Mouse (Mus musculus) C2C12 (cell line): ENCODE measurements around the gene Fcgbp. TPM values are rescaled to one million over a fixed set of nuclear protein-coding genes. Genes with fewer than 3 reads are reported as not detected.
"Not testable (repeated sequence)": the region's sequence is repeated elsewhere in the genome, so short reads cannot be mapped to it uniquely, and the experiment has no call there.

Experiments
- H3K27me3 ChIP-seq: one replicate; pipeline ENCODE4 v1.6.1; 2011; ENCODE audit not compliant: control insufficient read depth, insufficient read depth, insufficient read length
- H3K36me3 ChIP-seq: one replicate; pipeline ENCODE4 v1.6.1; 2011; ENCODE audit not compliant: control insufficient read depth, insufficient read depth
- H3K4me3 ChIP-seq: one replicate; pipeline ENCODE4 v1.5.1; 2011; ENCODE audit warnings: mild to moderate bottlenecking, control low read depth; ENCODE audit not compliant: poor library complexity, insufficient read depth, severe bottlenecking
- H3K79me2 ChIP-seq: one replicate; pipeline ENCODE4 v1.6.1; 2011; ENCODE audit not compliant: control insufficient read depth, insufficient read depth
- H3K79me3 ChIP-seq: one replicate; pipeline ENCODE4 v1.6.1; 2011; ENCODE audit warnings: low read depth, control low read depth
- H3ac ChIP-seq: one replicate; pipeline ENCODE3; 2011; ENCODE audit warnings: low read depth; ENCODE audit not compliant: control insufficient read depth, insufficient read length
- CEBPB ChIP-seq: IDR thresholded peaks from one replicate; pipeline ENCODE4 v1.6.1; 2011; ENCODE audit warnings: low read depth, mild to moderate bottlenecking, control low read depth, moderate library complexity
- CTCF ChIP-seq: IDR thresholded peaks from one replicate; pipeline ENCODE4 v1.5.1; 2011; ENCODE audit not compliant: control insufficient read depth, insufficient read depth, insufficient read length
- FOSL1 ChIP-seq: IDR thresholded peaks from one replicate; pipeline ENCODE4 v1.8.0; 2011; ENCODE audit warnings: mild to moderate bottlenecking, low read length; ENCODE audit not compliant: poor library complexity, insufficient read depth, severe bottlenecking
- MAX ChIP-seq: IDR thresholded peaks from one replicate; pipeline ENCODE4 v1.6.1; 2011; ENCODE audit warnings: mild to moderate bottlenecking, control low read depth
- MYOD1 ChIP-seq: IDR thresholded peaks from one replicate; pipeline ENCODE4 v1.6.1; 2011; ENCODE audit warnings: low read depth; ENCODE audit not compliant: control insufficient read depth, insufficient read length
- MYOG ChIP-seq: IDR thresholded peaks from one replicate; pipeline ENCODE4 v1.6.1; 2011; ENCODE audit not compliant: control insufficient read depth, insufficient read length; ENCODE audit errors: extremely low read depth
- USF1 ChIP-seq: IDR thresholded peaks from one replicate; pipeline ENCODE4 v1.6.1; 2011; ENCODE audit warnings: low read depth, mild to moderate bottlenecking, control low read depth, moderate library complexity
- polyA plus RNA-seq: library from polyadenylated mRNA; unstranded; fragments of >200 nt; fragmentation: generic; extraction: Trizol; gene quantifications from one replicate; pipeline ENCODE4 v1.2.1, GENCODE M21; 2012; ENCODE audit warnings: missing spikeins

The Fcgbp gene
- polyA plus RNA-seq, 1 experiment, result not detected

GRCm38 (mm10) chr7:28129166-28129565 is 58.1 kb downstream of the Fcgbp start, which contains the start of gene 9530053A07Rik:
Gene 9530053A07Rik (plus strand): TSS chr7:28129466.
- no peak for TF ChIP-seq MAX
- no peak for TF ChIP-seq FOSL1
- TF ChIP-seq CTCF, result no peak
- TF ChIP-seq CEBPB, result no peak
- TF ChIP-seq MYOG, result no peak
- TF ChIP-seq USF1, result no peak
- Histone ChIP-seq H3ac (no peak within 1 kb of the TSS), H3K4me3 (no peak within 1 kb of the TSS), H3K79me2 (no peaks in the 10 kb centered on the region), H3K36me3 (no peaks in the 10 kb centered on the region), H3K79me3 (no peaks in the 10 kb centered on the region), H3K27me3 (peaks cover 28% of the 10 kb centered on the region)

- Histone ChIP-seq H3ac (no peak overlapping the region), H3K36me3 (no peaks in the 10 kb centered on the region), H3K27me3 (peaks cover 25% of the 10 kb centered on the region), H3K79me3 (no peaks in the 10 kb centered on the region), H3K4me3 (no peak overlapping the region), H3K79me2 (no peaks in the 10 kb centered on the region)
- TF ChIP-seq CTCF (peak; percentile 50), USF1 (no peak), CEBPB (no peak), FOSL1 (no peak), MYOD1 (no peak), MAX (no peak), MYOG (no peak)
These were observed 66.6 kb downstream of the Fcgbp start for GRCm38 (mm10) chr7:28137613-28138012.

- no peaks in the 10 kb centered on the region for H3K79me3 ChIP-seq
- no peak overlapping the region for H3ac ChIP-seq
- H3K79me2 ChIP-seq, result no peaks in the 10 kb centered on the region
- H3K27me3 ChIP-seq, result peaks cover 46% of the 10 kb centered on the region
- H3K36me3 ChIP-seq, result no peaks in the 10 kb centered on the region
- TF ChIP-seq CTCF (peak; percentile 57), USF1 (no peak)
- H3K4me3 ChIP-seq, result no peak overlapping the region
These were observed 77.2 kb downstream of the Fcgbp start for GRCm38 (mm10) chr7:28148263-28148662.

- Histone ChIP-seq H3K36me3 (no peaks in the 10 kb centered on the region), H3K4me3 (no peak overlapping the region), H3K79me3 (no peaks in the 10 kb centered on the region), H3K79me2 (no peaks in the 10 kb centered on the region), H3K27me3 (peaks cover 45% of the 10 kb centered on the region), H3ac (no peak overlapping the region)
- no peak for TF ChIP-seq FOSL1
- no peak for TF ChIP-seq MAX
- no peak for TF ChIP-seq CTCF
- no peak for TF ChIP-seq MYOD1
- TF ChIP-seq USF1, result no peak
- no peak for TF ChIP-seq CEBPB
- no peak for TF ChIP-seq MYOG
These were observed 78.8 kb downstream of the Fcgbp start for GRCm38 (mm10) chr7:28149841-28150240.

GRCm38 (mm10) chr7:28151584-28152221 is 80.7 kb downstream of the Fcgbp start:
- Histone ChIP-seq H3K4me3 (no peak overlapping the region), H3K36me3 (no peaks in the 10 kb centered on the region), H3ac (no peak overlapping the region), H3K79me3 (no peaks in the 10 kb centered on the region), H3K27me3 (peaks cover 37% of the 10 kb centered on the region), H3K79me2 (no peaks in the 10 kb centered on the region)
- TF ChIP-seq MYOD1, result no peak
- peak; percentile 5 for TF ChIP-seq CTCF
- TF ChIP-seq MAX, result no peak

- not testable (repeated sequence) for H3K4me3 ChIP-seq, H3K36me3 ChIP-seq, H3ac ChIP-seq, H3K79me2 ChIP-seq, H3K79me3 ChIP-seq
- peaks cover 29% of the 10 kb centered on the region for H3K27me3 ChIP-seq
These were observed 82.6 kb downstream of the Fcgbp start for GRCm38 (mm10) chr7:28153595-28153994.
